Mouse (Mus musculus) spleen, postnatal 36 days (tissue): ENCODE data around the gene Asf1b.
"Not testable (repeated sequence)": the region's sequence is repeated elsewhere in the genome, so short reads cannot be mapped to it uniquely, and the experiment has no call there.

Experiments
- DNase-seq, 2 experiments: peaks; one replicate each; pipeline ENCODE4 v3.0.0; 2022; ENCODE audit warnings: low spot score in 2 of 2, mixed read lengths in 1 of 2

Asf1b gene

DNA sequence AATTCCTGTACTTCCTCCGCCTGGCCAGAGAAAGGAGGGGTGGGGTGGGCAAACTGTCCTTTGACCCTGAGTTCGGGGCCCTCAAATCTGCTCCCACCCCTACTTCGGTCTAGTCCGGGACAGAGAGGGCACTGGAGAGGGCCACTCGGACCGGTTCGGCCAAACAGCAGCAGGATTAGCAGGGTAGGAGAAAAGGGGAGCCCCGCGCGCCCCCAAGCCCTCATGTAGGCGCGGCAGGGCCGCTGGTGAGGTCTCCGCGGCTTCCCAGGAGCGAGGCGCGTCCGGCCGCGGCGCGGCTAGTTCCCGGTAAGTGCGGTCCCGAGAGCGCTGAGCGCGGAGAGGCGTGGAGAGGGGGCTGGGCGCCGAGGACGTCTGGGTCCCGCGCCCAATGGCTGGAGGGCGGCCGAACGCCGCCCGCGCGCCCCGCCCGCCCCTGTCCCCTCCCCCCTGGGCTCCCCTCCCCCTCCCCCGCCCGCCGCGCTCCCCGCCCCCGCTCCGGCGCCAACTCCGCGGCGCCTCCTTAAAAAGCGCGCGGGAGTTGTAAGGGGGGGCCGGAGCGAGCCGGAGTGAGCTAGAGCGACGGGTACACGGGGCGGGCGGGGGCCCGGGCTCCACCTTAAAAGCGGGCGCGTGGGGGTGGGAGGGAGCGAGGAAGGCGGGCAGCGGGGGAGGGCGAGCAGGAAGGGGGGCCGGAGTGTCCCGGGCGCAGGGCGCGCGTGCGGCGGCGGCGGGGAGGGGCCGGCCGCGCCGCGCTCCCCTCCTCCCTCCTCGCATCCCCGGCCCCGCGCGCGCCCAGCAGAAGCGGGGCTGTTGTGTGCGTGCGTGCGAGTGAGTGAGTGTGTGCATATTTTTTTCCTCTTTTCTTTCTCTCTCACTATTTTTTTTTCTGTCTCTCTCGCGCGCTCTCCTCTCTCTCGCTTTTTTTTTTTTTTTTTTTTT lies 41.5 kb downstream of the Asf1b start:
- peak; percentile 86 for DNase-seq

GRCm38 (mm10) chr8:83997511-83998141 lies 42.3 kb downstream of the Asf1b start, which contains the start of gene Samd1:
Gene Samd1 (plus strand): TSS chr8:83997672.
- DNase-seq, result peak; percentile 50 to 56

- DNase-seq, result peak; percentile 66 to 75
These were observed 43.1 kb downstream of the Asf1b start for GRCm38 (mm10) chr8:83998231-83999056.

DNA sequence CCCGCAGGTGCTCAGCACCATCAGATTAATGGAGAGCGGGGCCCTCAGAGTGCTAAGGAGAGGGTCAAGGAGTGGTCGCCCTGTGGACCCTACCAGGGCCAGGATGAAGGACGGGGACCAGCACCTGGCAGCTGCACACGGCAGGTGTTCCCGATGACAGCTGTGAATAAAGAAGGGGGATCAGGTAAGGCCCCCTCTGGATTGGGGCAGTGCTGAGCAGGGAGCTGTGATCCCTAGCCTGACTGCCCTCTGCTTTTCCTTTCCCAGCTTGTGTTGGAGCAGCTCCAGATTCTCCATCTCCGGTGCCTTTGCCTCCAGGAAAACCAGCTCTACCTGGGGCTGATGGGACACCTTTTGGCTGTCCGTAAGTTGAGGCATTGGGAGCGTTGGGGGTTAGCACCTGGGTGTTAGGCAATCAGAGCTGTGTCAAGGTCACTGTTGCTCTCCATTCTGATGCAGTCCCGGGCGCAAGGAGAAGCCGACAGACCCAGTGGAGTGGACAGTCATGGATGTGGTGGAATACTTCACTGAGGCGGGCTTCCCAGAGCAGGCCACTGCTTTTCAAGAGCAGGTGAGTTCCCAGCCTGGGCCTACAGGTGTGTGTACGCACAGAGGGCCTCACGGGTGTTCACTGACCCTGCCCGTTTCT lies 43.9 kb downstream of the Asf1b start:
- DNase-seq, result no peak

GRCm38 (mm10) chr8:83999825-84000224 lies 44.5 kb downstream of the Asf1b start:
- no peak for DNase-seq

- no peak for DNase-seq
These were observed 46.1 kb downstream of the Asf1b start, which contains the start of gene 1700067K01Rik for GRCm38 (mm10) chr8:84001281-84002000. Gene 1700067K01Rik (plus strand): TSS chr8:84001502.

DNA sequence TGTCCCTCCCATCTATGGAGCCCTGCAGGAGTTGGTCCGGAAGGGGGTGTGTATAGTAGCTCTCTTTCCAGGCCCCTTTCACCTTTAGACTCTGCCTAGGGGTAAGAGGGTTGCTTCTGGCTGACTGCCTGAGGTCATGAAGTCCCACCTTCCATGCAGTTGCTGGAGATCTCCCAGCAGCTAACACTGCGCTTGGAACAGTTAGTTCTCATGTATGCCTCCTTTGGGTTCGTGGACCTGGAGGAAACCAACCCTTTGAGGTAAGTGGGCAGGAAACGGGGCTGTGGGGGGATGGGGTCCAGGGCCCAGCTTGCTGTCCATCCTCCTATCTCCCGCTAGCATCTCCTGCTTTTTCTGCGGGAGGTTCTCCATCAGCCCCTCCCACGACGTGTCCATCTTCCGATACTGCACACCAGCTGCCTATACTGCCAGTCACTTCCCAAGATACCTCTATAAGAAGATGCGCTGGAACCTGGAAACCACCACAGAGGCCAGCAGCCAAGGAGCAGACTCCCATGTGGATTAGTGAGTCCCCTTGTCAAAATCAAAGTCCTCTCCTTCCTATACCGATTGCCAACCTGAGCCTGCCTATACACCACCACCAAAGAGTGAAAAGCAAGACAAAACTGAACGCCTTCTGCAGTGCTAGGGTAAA lies 47.8 kb downstream of the Asf1b start:
- no peak for DNase-seq

GRCm38 (mm10) chr8:84003612-84004246 lies 48.4 kb downstream of the Asf1b start:
- no peak for DNase-seq

- peak; percentile 97 to 98 for DNase-seq
These were observed 49.4 kb downstream of the Asf1b start for GRCm38 (mm10) chr8:84004533-84005201.

DNA sequence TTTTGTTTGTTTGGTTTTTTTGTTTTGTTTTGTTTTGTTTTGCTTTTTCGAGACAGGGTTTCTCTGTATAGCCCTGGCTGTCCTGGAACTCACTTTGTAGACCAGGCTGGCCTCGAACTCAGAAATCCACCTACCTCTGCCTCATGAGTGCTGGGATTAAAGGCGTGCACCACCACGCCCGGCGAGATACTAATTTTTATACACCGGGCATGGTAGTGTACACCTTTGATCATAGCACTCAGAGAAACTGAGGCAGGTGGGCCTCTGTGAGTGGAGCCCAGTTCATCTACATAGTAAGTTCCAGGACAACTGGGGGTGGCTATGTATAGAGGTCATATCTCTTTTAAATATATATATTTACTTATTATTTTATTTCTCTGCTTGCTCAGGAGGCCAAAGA lies 50.2 kb downstream of the Asf1b start:
- DNase-seq, result not testable (repeated sequence)

DNA sequence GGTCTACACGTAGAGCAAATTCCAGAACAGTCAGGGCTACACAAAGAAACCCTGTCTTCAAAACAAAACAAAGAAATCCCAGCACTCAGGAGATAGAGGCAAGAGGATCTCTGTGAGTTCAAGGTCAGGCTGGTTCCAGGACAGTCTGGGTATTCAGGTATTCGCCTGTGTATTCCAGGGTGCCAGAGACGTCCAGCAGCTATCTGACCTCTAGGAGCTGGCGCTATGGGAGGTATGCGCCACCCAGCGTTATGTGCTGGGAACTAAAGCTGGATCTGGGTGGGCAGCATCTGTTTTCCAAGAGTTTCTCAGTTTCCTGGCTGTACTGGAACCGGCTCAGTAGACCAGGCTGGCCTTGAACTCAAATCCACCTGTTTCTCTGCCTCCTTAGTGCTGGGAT lies 53.1 kb downstream of the Asf1b start:
- DNase-seq, result no peak

- peak; percentile 61 to 68 for DNase-seq
These were observed 54.6 kb downstream of the Asf1b start for GRCm38 (mm10) chr8:84009876-84010275.

DNA sequence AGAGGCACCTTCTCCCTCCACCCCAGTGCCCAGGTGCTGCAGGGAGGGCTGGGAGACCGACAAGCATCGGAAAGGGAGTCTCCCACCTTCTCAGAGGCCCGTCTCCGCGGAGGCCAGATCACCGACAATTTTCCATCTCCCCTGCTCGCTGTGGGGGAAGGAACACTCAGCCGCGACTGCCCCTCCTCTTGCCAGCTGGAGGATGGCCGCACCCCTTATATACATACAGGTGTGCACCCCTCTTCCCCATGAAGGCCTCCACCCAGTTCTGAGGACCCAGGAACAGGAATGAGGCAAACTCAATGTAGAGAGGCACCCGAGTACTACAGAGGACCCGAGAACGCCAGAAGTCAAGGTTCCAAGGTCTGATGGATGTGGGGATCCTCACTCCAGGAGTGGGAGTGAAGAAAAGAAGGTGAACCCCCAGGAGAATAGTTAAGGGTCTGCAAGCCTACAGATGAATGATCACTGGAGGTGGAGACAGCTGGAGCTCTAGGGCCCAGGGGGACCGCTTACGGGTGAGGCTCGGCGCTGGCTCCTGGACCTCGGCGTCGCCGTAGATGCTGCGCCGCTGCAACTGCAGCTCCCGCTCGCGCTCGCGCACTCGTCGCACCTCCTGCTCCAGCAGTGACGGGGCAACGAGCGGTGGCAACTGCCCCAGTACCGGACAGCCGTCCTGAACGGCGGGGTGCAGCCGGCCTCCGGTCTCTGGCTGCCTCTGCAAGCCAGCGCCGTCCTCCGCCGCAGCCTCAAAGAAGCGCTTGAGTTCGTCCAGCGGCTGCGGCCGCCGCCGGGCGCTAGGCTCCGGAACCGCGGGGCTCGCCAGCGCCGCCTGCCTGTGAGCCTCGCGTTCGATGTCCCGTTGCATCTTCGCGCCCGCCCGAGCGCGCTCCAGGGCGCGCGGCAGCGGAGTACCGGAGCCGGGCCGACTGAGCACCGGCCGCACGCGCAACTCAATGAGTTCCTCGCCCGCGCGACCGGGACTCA lies 55.6 kb downstream of the Asf1b start:
- peak; percentile 56 to 65 for DNase-seq

DNA sequence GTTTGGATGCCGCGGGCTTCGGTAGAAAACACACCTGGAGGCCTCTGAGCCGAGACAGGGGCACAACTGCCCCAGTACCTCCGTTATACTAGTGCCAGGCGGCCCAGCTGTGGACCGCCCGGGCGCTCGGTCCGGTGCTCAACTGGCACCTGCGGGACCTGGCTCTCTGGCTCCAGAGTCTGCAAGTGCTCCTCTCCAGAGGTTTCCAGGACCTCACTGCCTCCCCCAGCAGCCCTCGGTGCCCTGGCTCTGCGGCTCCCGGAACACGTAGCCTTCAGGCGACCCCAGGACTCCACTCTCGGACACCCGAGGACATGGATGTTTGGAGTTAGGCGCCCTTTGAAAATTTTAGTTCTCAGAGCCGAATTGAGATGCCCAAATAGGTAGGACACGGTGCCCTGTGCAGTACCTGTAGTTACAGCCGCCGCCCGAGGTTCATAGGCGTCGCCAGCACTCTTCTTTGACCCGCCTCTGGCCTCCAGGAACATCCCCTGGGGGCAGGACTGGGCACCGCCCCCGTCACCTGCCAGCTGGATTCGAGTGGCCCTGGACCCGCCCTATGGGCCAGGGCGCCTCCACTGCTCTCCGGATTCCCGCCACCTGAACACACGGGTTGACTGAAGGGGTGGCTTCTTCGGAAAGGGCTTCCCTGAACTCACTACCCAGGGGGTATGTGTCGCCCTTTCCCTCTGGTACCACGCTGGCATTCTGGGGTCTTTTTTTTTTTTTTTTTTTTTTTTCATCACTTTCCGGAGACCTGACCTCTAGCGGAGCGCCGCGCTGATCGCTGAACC lies 56.6 kb downstream of the Asf1b start, which contains the start of gene 2210011C24Rik:
Gene 2210011C24Rik, minus strand, starts transcription at position 467 of the 794 bp plus-strand sequence.
- no peak for DNase-seq

DNA sequence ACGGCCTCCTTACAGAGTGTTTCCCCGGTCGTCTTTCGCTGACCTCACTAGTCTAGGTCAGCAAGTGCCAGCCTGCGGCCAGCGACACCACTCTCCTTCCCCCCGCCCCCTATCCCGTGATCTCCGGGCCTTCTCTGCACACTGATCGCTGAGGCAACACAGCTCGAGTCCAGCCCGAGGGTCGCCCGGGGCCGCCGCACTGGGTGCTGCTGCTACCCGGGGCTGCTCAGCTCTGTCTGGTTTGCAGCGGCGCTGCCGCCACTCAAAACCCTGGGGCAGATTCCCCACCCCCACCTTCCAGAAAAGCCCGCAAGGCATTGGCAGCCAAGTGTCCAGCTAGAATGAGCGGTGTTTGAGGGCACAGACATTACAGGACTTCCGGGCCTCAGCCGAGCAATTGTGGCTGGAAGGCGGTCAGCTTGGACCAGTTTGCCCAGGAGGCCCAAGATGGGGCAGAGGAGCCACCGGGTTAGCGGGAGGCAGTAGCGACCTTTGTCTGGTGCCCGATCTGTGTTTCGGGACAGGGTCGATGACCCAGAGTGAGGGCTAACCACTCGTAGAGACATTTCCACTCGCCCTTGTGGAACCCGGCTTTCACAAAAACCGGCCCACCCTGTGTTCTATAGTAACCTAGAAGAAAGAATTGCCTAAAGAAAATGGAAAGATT lies 57.3 kb downstream of the Asf1b start:
- no peak for DNase-seq

- DNase-seq, result no peak
These were observed 60.5 kb downstream of the Asf1b start for GRCm38 (mm10) chr8:84015833-84016232.
